15 mouse cellular contexts compared by ENCODE assay signal in genomic region chr7:96835313-96835712, GRCm38 (mm10).
DNase-seq lines count a peak whose midpoint lies in the region; ATAC-seq lines count a peak whose summit lies in the region.
"Had no signal": no experiment of that assay in that cellular context is flagged by ENCODE, and none has a peak within 500 bp of the region (broad histone marks: within the 10 kb centered on the region; RNA-seq: fewer than 3 reads in every experiment).

No protein-coding gene starts in this region.

- peaks cover 32% of the 10 kb centered on the region for H3K36me3 ChIP-seq in kidney, embryonic 15.5 days
- peaks cover 25% of the 10 kb centered on the region for H3K36me3 ChIP-seq in embryonic facial prominence, embryonic 14.5 days (ENCODE audit: control insufficient read depth, insufficient read depth, low read length)
- H3K36me3 ChIP-seq in forebrain, embryonic 15.5 days, result peaks cover 10% of the 10 kb centered on the region
- H3K36me3 ChIP-seq in neural tube, embryonic 14.5 days (ENCODE audit: control insufficient read depth, insufficient read depth, low read length), result no peaks in the 10 kb centered on the region
- H3K36me3 ChIP-seq: heart, embryonic 15.5 days had no signal

- peaks cover 25% of the 10 kb centered on the region for H3K4me1 ChIP-seq in kidney, embryonic 15.5 days
- H3K4me1 ChIP-seq in embryonic facial prominence, embryonic 14.5 days (ENCODE audit: control insufficient read depth, insufficient read depth, low read length), result peaks cover 18% of the 10 kb centered on the region; the same call in 1 of the 2 replicates
- peaks cover 60% of the 10 kb centered on the region for H3K4me1 ChIP-seq in forebrain, embryonic 15.5 days
- H3K4me1 ChIP-seq in neural tube, embryonic 14.5 days (ENCODE audit: control insufficient read depth, insufficient read depth, low read length), result peaks cover 10% of the 10 kb centered on the region

- 36% methylated on average over 2 of the region's 2 CpGs for WGBS in kidney, embryonic 15.5 days
- WGBS in embryonic facial prominence, embryonic 14.5 days, result 24% methylated on average over 2 of the region's 2 CpGs
- WGBS in forebrain, embryonic 15.5 days, result 11% methylated on average over 2 of the region's 2 CpGs
- 18% methylated on average over 2 of the region's 2 CpGs for WGBS in neural tube, embryonic 14.5 days

- no peaks in the 10 kb centered on the region for H3K9me3 ChIP-seq in kidney, embryonic 15.5 days (replicated peaks)
- no peaks in the 10 kb centered on the region for H3K9me3 ChIP-seq in embryonic facial prominence, embryonic 14.5 days (ENCODE audit: control insufficient read depth, low read length)
- H3K9me3 ChIP-seq in forebrain, embryonic 15.5 days, result no peaks in the 10 kb centered on the region
- no peaks in the 10 kb centered on the region for H3K9me3 ChIP-seq in neural tube, embryonic 14.5 days (ENCODE audit: control insufficient read depth, low read length)
- H3K9me3 ChIP-seq: heart, embryonic 15.5 days; hindbrain, embryonic 15.5 days; midbrain, embryonic 10.5 days had no signal

- no peak for DNase-seq in kidney, postnatal 14 days
- no peak for DNase-seq in embryonic facial prominence, embryonic 14.5 days (ENCODE audit: low spot score)
- DNase-seq in adrenal gland, postnatal 36 days, result no peak
- DNase-seq: cerebellum, adult 9-10 months; thymus, adult 2 months had no signal

- H3K4me2 ChIP-seq in kidney, embryonic 15.5 days, result no peak overlapping the region
- H3K4me2 ChIP-seq in embryonic facial prominence, embryonic 14.5 days (ENCODE audit: low read depth, low read length), result no peak overlapping the region
- no peak overlapping the region for H3K4me2 ChIP-seq in forebrain, embryonic 15.5 days (replicated peaks)
- H3K4me2 ChIP-seq in neural tube, embryonic 14.5 days (ENCODE audit: low read depth, low read length), result no peak overlapping the region
- H3K4me2 ChIP-seq: heart, embryonic 15.5 days; hindbrain, embryonic 15.5 days had no signal

- H3K27ac ChIP-seq in kidney, embryonic 15.5 days, result 0 out of 2 replicates have a peak overlapping the region, but pooled peaks have one; percentile 56
- H3K27ac ChIP-seq in embryonic facial prominence, embryonic 14.5 days (replicated peaks; ENCODE audit: low read depth, low read length), result peak overlapping the region; percentile 46; the same call in 1 of the 2 replicates
- peak overlapping the region; percentile 83 for H3K27ac ChIP-seq in forebrain, embryonic 15.5 days (replicated peaks)
- H3K27ac ChIP-seq in neural tube, embryonic 14.5 days (ENCODE audit: low read depth, low read length), result no peak overlapping the region
- H3K27ac ChIP-seq: gastrocnemius, adult 2 months; kidney, postnatal 0 days; liver, embryonic 14.5 days; midbrain, embryonic 10.5 days had no signal

- ATAC-seq in kidney, embryonic 15.5 days (replicated peaks; ENCODE audit: low FRiP score), result no peak
- ATAC-seq in embryonic facial prominence, embryonic 14.5 days (ENCODE audit: low read depth), result peak; percentile 31
- peak; percentile 34; the same call in 1 of the 2 replicates for ATAC-seq in forebrain, embryonic 15.5 days (replicated peaks)
- ATAC-seq in neural tube, embryonic 14.5 days (ENCODE audit: low read depth), result 0 out of 2 replicates have a peak, but pooled peaks have one; percentile 29
- no peak for ATAC-seq in CD4-positive, CD25-positive, alpha-beta regulatory T cell, adult 4 months

- H3K27me3 ChIP-seq in kidney, embryonic 15.5 days, result no peaks in the 10 kb centered on the region
- no peaks in the 10 kb centered on the region for H3K27me3 ChIP-seq in embryonic facial prominence, embryonic 14.5 days (replicated peaks; ENCODE audit: control insufficient read depth, insufficient read depth, low read length)
- H3K27me3 ChIP-seq in forebrain, embryonic 15.5 days, result no peaks in the 10 kb centered on the region
- no peaks in the 10 kb centered on the region for H3K27me3 ChIP-seq in neural tube, embryonic 14.5 days (ENCODE audit: control insufficient read depth, insufficient read depth, low read length)
- H3K27me3 ChIP-seq: heart, embryonic 15.5 days; hindbrain, embryonic 15.5 days had no signal

- no peak overlapping the region for H3K4me3 ChIP-seq in kidney, embryonic 15.5 days (replicated peaks)
- H3K4me3 ChIP-seq in embryonic facial prominence, embryonic 14.5 days (ENCODE audit: low read depth, low read length), result no peak overlapping the region
- H3K4me3 ChIP-seq in forebrain, embryonic 15.5 days, result no peak overlapping the region
- no peak overlapping the region for H3K4me3 ChIP-seq in neural tube, embryonic 14.5 days (ENCODE audit: low read depth, low read length)
- H3K4me3 ChIP-seq: gastrocnemius, adult 2 months; heart, embryonic 15.5 days; hindbrain, embryonic 15.5 days; midbrain, embryonic 10.5 days had no signal

- H3K9ac ChIP-seq in kidney, embryonic 15.5 days, result no peak overlapping the region
- no peak overlapping the region for H3K9ac ChIP-seq in embryonic facial prominence, embryonic 14.5 days (ENCODE audit: low read depth, low read length)
- H3K9ac ChIP-seq in forebrain, embryonic 15.5 days (replicated peaks), result no peak overlapping the region
- no peak overlapping the region for H3K9ac ChIP-seq in neural tube, embryonic 14.5 days (replicated peaks; ENCODE audit: low read depth, low read length)
- H3K9ac ChIP-seq: heart, embryonic 15.5 days; hindbrain, embryonic 15.5 days; liver, embryonic 14.5 days had no signal

Comparison
In these comparisons a context has a peak if more than half of its experiments do, and no peak if none do; other contexts are left out.
1. ATAC-seq: peak in embryonic facial prominence, embryonic 14.5 days (single experiment), forebrain, embryonic 15.5 days (single experiment) and neural tube, embryonic 14.5 days (single experiment); none in kidney, embryonic 15.5 days (single experiment) and CD4-positive, CD25-positive, alpha-beta regulatory T cell, adult 4 months (single experiment).